Mouse (Mus musculus): ENCODE data around the gene Cyp2d40. TPM values are rescaled to one million over a fixed set of nuclear protein-coding genes. Genes with fewer than 3 reads are reported as not detected.

Cyp2d40 gene
- polyA plus RNA-seq, 1 experiment from 2014 or later: not detected

Small RNA genes lying within 50 kb of the gene (microRNA-seq; reads per million reads assigned to microRNA genes)
- not detected for gene Gm27618

Other genes with a start within 250 kb of the Cyp2d40 start
- gene Cyp2d12, start 209.1 kb downstream of the Cyp2d40 start, polyA plus RNA-seq (2015; fragmentation: Nextera tagmentation; extraction: Ambion mirVana): not detected in 2 replicates
- not detected in 2 replicates for gene Cyp2d34, start 143.2 kb downstream of the Cyp2d40 start, polyA plus RNA-seq (2015; fragmentation: Nextera tagmentation; extraction: Ambion mirVana)
- 0.31 and 1.4 TPM in 2 replicates for gene Cyp2d26, start 30.1 kb upstream of the Cyp2d40 start, polyA plus RNA-seq (2015; fragmentation: Nextera tagmentation; extraction: Ambion mirVana)
- 7.2 and 7.3 TPM in 2 replicates for gene Tcf20, start 223.7 kb upstream of the Cyp2d40 start, polyA plus RNA-seq (2015; fragmentation: Nextera tagmentation; extraction: Ambion mirVana)

All from lung, embryonic 16.5 days (tissue).